Mouse (Mus musculus): ENCODE measurements at regions not wholly inside any gene's neighbourhood (a gene's known extent, or its start where the extent isn't known, plus 50 kb on each side); places are given as distances from the start of the nearest gene placed in this dataset.

- no peak for DNase-seq (ENCODE audit: low read depth)
Observed at GRCm38 (mm10) chr2:84173450-84173849, 183.1 kb downstream of the Gm13691 start.

GRCm38 (mm10) chr2:84183624-84184287 is 193.4 kb downstream of the Gm13691 start:
- DNase-seq (ENCODE audit: low read depth) = peak; percentile 19

- DNase-seq (ENCODE audit: low read depth) = no peak
Observed at GRCm38 (mm10) chr2:84184288-84185015, 194.1 kb downstream of the Gm13691 start.

GRCm38 (mm10) chr2:84185016-84185330 is 194.6 kb downstream of the Gm13691 start:
- DNase-seq (ENCODE audit: low read depth) = no peak

GRCm38 (mm10) chr2:84186126-84186701 is 195.9 kb downstream of the Gm13691 start:
- no peak for DNase-seq (ENCODE audit: low read depth)

GRCm38 (mm10) chr2:84187456-84187855 is 197.1 kb downstream of the Gm13691 start:
- no peak for DNase-seq (ENCODE audit: low read depth)

- peak; percentile 50 for DNase-seq (ENCODE audit: low read depth)
Observed at GRCm38 (mm10) chr2:84189302-84189701, 198.9 kb downstream of the Gm13691 start.

GRCm38 (mm10) chr2:84217116-84217515 is 208.1 kb downstream of the Calcrl start:
- peak; percentile 24 for DNase-seq (ENCODE audit: low read depth)

- no peak for DNase-seq (ENCODE audit: low read depth)
Observed at GRCm38 (mm10) chr2:84222049-84222448, 203.2 kb downstream of the Calcrl start.

GRCm38 (mm10) chr2:84229777-84230176 is 195.4 kb downstream of the Calcrl start:
- DNase-seq (ENCODE audit: low read depth) = no peak

- DNase-seq (ENCODE audit: low read depth) = no peak
Observed at GRCm38 (mm10) chr2:84235641-84236040, 189.6 kb downstream of the Calcrl start.

- no peak for DNase-seq (ENCODE audit: low read depth)
Observed at GRCm38 (mm10) chr2:84241244-84241643, 184.0 kb downstream of the Calcrl start.

GRCm38 (mm10) chr2:84241986-84242385 is 183.2 kb downstream of the Calcrl start:
- DNase-seq (ENCODE audit: low read depth) = no peak

- peak; percentile 30 for DNase-seq (ENCODE audit: low read depth)
Observed at GRCm38 (mm10) chr2:84245900-84246299, 179.3 kb downstream of the Calcrl start.

- no peak for DNase-seq (ENCODE audit: low read depth)
Observed at GRCm38 (mm10) chr2:84246562-84246961, 178.6 kb downstream of the Calcrl start.

- DNase-seq (ENCODE audit: low read depth) = peak; percentile 87
Observed at GRCm38 (mm10) chr2:84248169-84248568, 177.0 kb downstream of the Calcrl start.

GRCm38 (mm10) chr2:84249871-84250270 is 175.3 kb downstream of the Calcrl start:
- DNase-seq (ENCODE audit: low read depth) = no peak

- DNase-seq (ENCODE audit: low read depth) = peak; percentile 35
Observed at GRCm38 (mm10) chr2:84252076-84252475, 173.1 kb downstream of the Calcrl start.

- no peak for DNase-seq (ENCODE audit: low read depth)
Observed at GRCm38 (mm10) chr2:84258339-84259006, 166.7 kb downstream of the Calcrl start.

GRCm38 (mm10) chr2:84259222-84259621 is 166.0 kb downstream of the Calcrl start:
- DNase-seq (ENCODE audit: low read depth) = no peak

GRCm38 (mm10) chr2:84260701-84261100 is 164.5 kb downstream of the Calcrl start:
- no peak for DNase-seq (ENCODE audit: low read depth)

GRCm38 (mm10) chr2:84261481-84261880 is 163.7 kb downstream of the Calcrl start:
- no peak for DNase-seq (ENCODE audit: low read depth)

GRCm38 (mm10) chr2:84264485-84264884 is 160.7 kb downstream of the Calcrl start:
- no peak for DNase-seq (ENCODE audit: low read depth)

Measured in 416B (cell line).